Mouse (Mus musculus) lung, postnatal 0 days (tissue): Measurements from ENCODE around the gene Slc12a7. TPM values are rescaled to one million over a fixed set of nuclear protein-coding genes. Genes with fewer than 3 reads are reported as not detected.
"Not testable (repeated sequence)": the region's sequence is repeated elsewhere in the genome, so short reads cannot be mapped to it uniquely, and the experiment has no call there.

ENCODE experiments used
- ATAC-seq: fragments of 200-750 bp; cut with Nextera tagmentation; 2 replicates; pipeline ENCODE4 v1.8.0; 2017; ENCODE audit warnings: moderate library complexity
- DNase-seq: peaks from one replicate; pipeline ENCODE4 v3.0.0-alpha.2; 2016; ENCODE audit warnings: low spot score
- H3K27ac ChIP-seq: fragments of 300-500 bp; sonication (generic); 2 replicates; pipeline ENCODE4 v1.5.1; 2014; ENCODE audit warnings: antibody characterized with exemption, mild to moderate bottlenecking, low read length, mixed read lengths
- H3K27me3 ChIP-seq: fragments of 300-500 bp; sonication (generic); replicated peaks from 2 replicates; pipeline ENCODE4 v1.6.1; 2014; ENCODE audit warnings: low read length, mixed read lengths; ENCODE audit not compliant: insufficient read depth
- H3K36me3 ChIP-seq: fragments of 300-500 bp; sonication (generic); 2 replicates; pipeline ENCODE4 v1.6.1; 2014; ENCODE audit warnings: low read length, mixed read lengths; ENCODE audit not compliant: insufficient read depth
- H3K4me1 ChIP-seq: fragments of 300-500 bp; sonication (generic); 2 replicates; pipeline ENCODE4 v1.6.1; 2014; ENCODE audit warnings: antibody characterized with exemption, low read depth, low read length, mixed read lengths; ENCODE audit not compliant: insufficient read depth
- H3K4me2 ChIP-seq: fragments of 300-500 bp; sonication (generic); replicated peaks from 2 replicates; pipeline ENCODE4 v1.6.1; 2014; ENCODE audit warnings: low read depth, mild to moderate bottlenecking, low read length, moderate library complexity, mixed read lengths
- H3K4me3 ChIP-seq: fragments of 300-500 bp; sonication (generic); 2 replicates; pipeline ENCODE4 v1.5.1; 2014; ENCODE audit warnings: low read depth, low read length
- H3K9ac ChIP-seq: fragments of 300-500 bp; sonication (generic); replicated peaks from 2 replicates; pipeline ENCODE4 v1.6.1; 2014; ENCODE audit warnings: low read depth, mild to moderate bottlenecking
- H3K9me3 ChIP-seq: fragments of 300-500 bp; sonication (generic); 2 replicates; pipeline ENCODE4 v1.6.1; 2016; ENCODE audit warnings: low read length, mixed read lengths
- CTCF ChIP-seq: IDR thresholded peaks from 2 replicates; pipeline ENCODE4 v1.5.1; 2016; ENCODE audit warnings: antibody characterized with exemption, mild to moderate bottlenecking
- EP300 ChIP-seq: IDR thresholded peaks from 2 replicates; pipeline ENCODE4 v1.6.1; 2016; ENCODE audit warnings: antibody characterized with exemption, mild to moderate bottlenecking, control low read depth
- WGBS: fragments of 180-500 bp; shearing (Covaris S2); extraction: QIAGEN DNeasy Blood & Tissue Kit; methylation state at CpG from one replicate; pipeline ENCODE4 v1.1.7; 2014; 5-methylcytosine and 5-hydroxymethylcytosine counted together
- polyA plus RNA-seq: library from polyadenylated mRNA; unstranded; fragments of >200 nt; fragmentation: Nextera tagmentation; extraction: Ambion mirVana; gene quantifications from 2 replicates; pipeline ENCODE4 v1.2.1, GENCODE M21; 2015

The Slc12a7 gene
- polyA plus RNA-seq, 1 experiment from 2014 or later, result 10.5 TPM

DNA sequence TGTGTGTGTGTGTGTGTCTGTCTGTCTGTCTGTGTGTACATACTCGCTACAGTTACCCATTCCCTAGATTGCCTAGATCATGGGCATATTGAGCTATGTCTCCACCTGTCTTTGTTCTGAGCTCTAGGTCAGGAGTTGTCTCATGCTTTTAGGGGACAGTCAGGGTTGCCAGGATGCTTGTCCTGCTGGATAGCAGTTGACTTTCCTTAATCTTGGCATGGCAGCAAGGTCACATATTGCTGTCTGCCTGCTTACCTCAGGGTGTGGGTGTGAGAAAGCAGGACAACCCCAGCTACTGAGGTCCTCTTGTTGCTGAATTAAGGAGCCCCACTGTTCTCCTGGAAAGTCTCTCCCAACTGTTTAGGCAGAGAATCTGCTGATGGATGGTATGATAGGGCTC, 1.5 kb downstream of the Slc12a7 start:
- no peaks in the 10 kb centered on the region for H3K27me3 ChIP-seq
- no peaks in the 10 kb centered on the region; the same call in 1 of the 2 replicates for H3K4me1 ChIP-seq
- H3K4me3 ChIP-seq, result no peak overlapping the region
- H3K36me3 ChIP-seq, result no peaks in the 10 kb centered on the region
- no peak for TF ChIP-seq CTCF
- no peak overlapping the region for H3K27ac ChIP-seq
- no peak for DNase-seq
- H3K9me3 ChIP-seq, result no peaks in the 10 kb centered on the region
- 79% methylated on average over 1 of the region's 1 CpGs for WGBS
- no peak overlapping the region for H3K4me2 ChIP-seq
- no peak overlapping the region for H3K9ac ChIP-seq
- no peak for ATAC-seq

DNA sequence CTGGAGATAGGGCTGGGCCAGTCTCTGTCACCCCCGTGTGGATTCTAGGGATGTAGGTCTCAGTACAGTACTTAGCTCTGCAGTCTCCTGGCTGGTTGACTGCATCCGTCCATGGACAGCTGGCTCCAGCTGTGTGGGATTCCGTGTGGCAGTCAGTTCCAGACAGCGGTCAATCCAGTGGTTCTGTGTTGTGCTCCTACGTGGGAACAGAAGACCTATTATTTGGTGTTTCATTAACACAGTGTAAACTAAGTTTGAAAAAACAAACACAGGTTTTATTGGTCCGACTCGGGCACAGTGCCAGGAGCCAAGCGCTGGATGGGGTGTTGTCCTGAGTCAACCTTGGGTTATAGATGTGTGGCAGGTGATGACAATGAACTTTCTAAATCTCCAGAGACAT, 2.4 kb downstream of the Slc12a7 start:
- no peaks in the 10 kb centered on the region for H3K27me3 ChIP-seq
- H3K9me3 ChIP-seq, result no peaks in the 10 kb centered on the region
- H3K4me1 ChIP-seq, result no peaks in the 10 kb centered on the region; the same call in 1 of the 2 replicates
- no peak overlapping the region for H3K4me2 ChIP-seq
- 45% methylated on average over 8 of the region's 8 CpGs for WGBS
- DNase-seq, result peak; percentile 30
- TF ChIP-seq CTCF (no peak), EP300 (no peak)
- H3K4me3 ChIP-seq, result no peak overlapping the region
- H3K36me3 ChIP-seq, result no peaks in the 10 kb centered on the region
- ATAC-seq, result peak; percentile 11; the same call in 1 of the 2 replicates
- no peak overlapping the region for H3K27ac ChIP-seq
- no peak overlapping the region for H3K9ac ChIP-seq

DNA sequence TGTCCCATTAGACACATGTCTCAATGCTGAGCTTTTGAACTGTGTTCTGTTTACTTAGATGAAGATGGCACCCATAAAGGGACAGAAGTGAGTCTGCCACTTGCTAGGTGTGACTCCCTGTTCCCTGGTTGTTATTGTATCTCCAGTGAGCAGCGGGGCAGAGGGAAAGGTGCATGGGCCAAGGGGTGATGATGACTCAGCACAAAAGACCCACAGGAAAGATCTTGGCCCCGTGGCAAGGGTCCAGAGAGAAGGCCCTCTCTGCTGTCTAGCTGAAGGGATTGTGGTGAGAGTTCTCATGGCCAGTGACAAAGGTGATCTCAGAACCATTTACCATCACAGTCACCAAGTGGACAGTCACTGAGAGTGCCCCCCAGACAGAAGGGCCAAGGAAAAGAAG, 3.0 kb downstream of the Slc12a7 start:
- no peak for TF ChIP-seq EP300
- no peak for TF ChIP-seq CTCF
- H3K36me3 ChIP-seq, result no peaks in the 10 kb centered on the region
- no peaks in the 10 kb centered on the region for H3K9me3 ChIP-seq
- no peaks in the 10 kb centered on the region; the same call in 1 of the 2 replicates for H3K4me1 ChIP-seq
- no peak overlapping the region for H3K9ac ChIP-seq
- 75% methylated on average over 2 of the region's 2 CpGs for WGBS
- ATAC-seq, result no peak
- no peak overlapping the region for H3K27ac ChIP-seq
- H3K4me3 ChIP-seq, result no peak overlapping the region
- H3K4me2 ChIP-seq, result no peak overlapping the region
- H3K27me3 ChIP-seq, result no peaks in the 10 kb centered on the region
- no peak for DNase-seq

DNA sequence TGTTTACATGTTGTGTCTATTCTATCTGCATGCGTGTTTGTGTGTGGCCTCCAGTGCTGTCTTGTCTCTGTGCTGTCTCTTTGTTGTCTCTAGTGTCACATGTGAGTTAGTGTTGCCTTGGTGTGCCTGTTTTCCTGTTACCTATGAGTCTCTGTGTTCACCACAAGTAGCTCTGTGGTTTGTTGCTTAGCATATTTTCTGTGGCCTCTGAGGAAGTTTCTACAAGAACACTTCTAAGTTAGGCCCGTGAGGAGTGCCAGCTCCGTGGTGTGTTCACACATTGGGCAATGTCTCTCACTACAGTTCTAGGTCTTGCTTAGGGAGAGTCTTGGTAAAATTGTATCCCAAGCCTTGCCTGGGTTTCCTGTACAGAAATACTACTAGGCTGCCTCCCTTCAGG, 4.0 kb downstream of the Slc12a7 start:
- Histone ChIP-seq H3K4me2 (no peak overlapping the region), H3K9me3 (no peaks in the 10 kb centered on the region), H3K4me3 (no peak overlapping the region), H3K4me1 (no peaks in the 10 kb centered on the region; the same call in 1 of the 2 replicates), H3K9ac (no peak overlapping the region), H3K27ac (no peak overlapping the region), H3K27me3 (no peaks in the 10 kb centered on the region), H3K36me3 (no peaks in the 10 kb centered on the region)
- DNase-seq (peak; percentile 66), ATAC-seq (peak; percentile 68)
- no peak for TF ChIP-seq CTCF
- no peak for TF ChIP-seq EP300
- 62% methylated on average over 3 of the region's 3 CpGs for WGBS

DNA sequence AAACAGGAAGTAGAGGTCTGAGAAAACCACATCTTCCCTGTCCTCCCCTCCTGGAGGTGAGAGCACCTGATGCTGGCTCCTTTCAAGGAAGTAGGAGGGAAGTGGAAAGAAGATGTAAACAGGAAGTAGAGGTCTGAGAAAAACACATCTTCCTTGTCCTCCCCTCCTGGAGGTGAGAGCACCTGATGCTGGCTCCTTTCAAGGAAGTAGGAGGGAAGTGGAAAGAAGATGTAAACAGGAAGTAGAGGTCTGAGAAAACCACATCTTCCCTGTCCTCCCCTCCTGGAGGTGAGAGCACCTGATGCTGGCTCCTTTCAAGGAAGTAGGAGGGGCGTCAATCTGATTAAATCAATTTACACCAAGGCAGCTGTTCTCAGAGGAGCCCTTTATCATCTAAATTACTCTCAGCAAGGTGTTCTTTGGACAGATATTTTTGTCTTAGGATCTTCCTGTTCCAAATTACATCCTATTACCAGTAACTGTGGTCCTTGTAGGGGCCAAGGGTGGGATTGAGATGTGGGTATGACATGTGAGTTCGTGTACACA, 7.6 kb downstream of the Slc12a7 start:
- not testable (repeated sequence) for ATAC-seq, H3K9me3 ChIP-seq, H3K27me3 ChIP-seq, H3K9ac ChIP-seq, H3K4me2 ChIP-seq, H3K27ac ChIP-seq, H3K4me1 ChIP-seq, DNase-seq, H3K4me3 ChIP-seq, H3K36me3 ChIP-seq
- WGBS, result 34% methylated on average over 2 of the region's 2 CpGs

DNA sequence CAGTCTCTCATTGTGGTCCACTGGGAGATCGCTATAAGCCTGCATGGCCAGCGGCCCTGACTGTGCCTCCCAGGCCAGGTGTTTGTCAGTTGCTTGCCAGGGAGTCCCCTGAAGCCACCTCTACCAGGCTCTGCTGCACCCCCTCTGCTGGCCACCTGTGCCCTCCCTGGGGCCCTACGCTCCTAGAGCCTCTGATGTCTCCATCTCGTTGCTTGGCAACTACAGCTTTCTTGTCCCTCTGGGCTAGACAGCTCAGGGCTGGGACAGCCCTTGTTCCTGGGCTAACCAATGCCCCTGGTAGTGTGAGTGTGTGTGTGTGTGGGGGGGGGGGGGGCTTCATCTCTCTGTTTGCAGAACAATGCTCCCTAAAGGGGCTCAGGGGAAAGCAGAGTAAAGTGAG, 10.1 kb downstream of the Slc12a7 start:
- Histone ChIP-seq H3K27me3 (no peaks in the 10 kb centered on the region), H3K36me3 (no peaks in the 10 kb centered on the region), H3K9ac (no peak overlapping the region), H3K4me2 (no peak overlapping the region), H3K4me3 (no peak overlapping the region), H3K4me1 (no peaks in the 10 kb centered on the region), H3K27ac (no peak overlapping the region), H3K9me3 (no peaks in the 10 kb centered on the region)
- WGBS, result 50% methylated on average over 4 of the region's 4 CpGs
- TF ChIP-seq EP300 (no peak), CTCF (no peak)
- DNase-seq, result no peak
- ATAC-seq, result no peak

DNA sequence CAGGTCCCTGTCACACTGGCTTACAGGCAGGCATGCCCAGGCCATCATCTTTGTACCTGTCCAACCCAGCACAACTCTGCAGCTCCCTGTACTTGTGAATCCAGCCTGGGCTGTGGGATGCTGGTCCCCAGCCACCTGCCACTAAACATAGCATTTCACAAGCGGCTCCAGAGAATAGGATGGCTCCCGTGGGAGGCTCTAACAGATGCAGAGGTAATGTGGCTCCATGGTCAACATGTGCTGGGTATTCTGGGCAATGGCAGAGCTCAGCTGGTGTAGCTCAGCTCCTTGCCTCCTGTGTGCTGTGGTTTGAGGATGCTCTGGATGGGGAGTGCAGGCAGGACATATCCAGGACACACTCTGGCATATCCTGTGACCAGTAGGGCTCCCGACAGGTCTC, 10.8 kb downstream of the Slc12a7 start:
- WGBS, result 62% methylated on average over 3 of the region's 3 CpGs
- Histone ChIP-seq H3K4me1 (no peaks in the 10 kb centered on the region), H3K4me3 (no peak overlapping the region), H3K27me3 (no peaks in the 10 kb centered on the region), H3K27ac (no peak overlapping the region), H3K36me3 (no peaks in the 10 kb centered on the region), H3K9ac (no peak overlapping the region), H3K4me2 (no peak overlapping the region), H3K9me3 (no peaks in the 10 kb centered on the region)
- ATAC-seq, result no peak
- no peak for TF ChIP-seq EP300
- TF ChIP-seq CTCF, result no peak
- DNase-seq, result no peak
